9 mouse cellular contexts compared by ENCODE assay signal in the genomic region with DNA sequence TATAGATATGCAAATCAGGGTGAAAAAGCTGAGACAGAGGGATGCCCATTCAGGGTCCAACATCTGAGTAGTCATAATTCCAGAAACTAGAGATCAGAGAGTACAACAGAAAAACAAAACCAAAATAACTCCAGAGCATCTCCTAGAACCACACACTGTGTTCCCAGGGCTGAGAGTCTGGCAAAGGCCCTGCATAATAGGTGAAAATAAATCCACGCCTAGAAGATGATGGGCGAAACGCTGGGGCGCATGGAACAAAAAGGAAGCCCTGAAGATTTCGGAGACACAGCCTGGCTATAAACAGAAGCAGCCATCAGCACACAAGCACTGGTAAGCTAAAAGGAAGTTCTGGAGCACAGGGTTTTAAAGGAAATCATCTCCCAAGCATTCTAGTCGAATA. TPM values are rescaled to one million over a fixed set of nuclear protein-coding genes. Genes with fewer than 3 reads are reported as not detected.
DNase-seq lines count a peak whose midpoint lies in the region; ATAC-seq and TF ChIP-seq lines count a peak whose summit lies in the region.
"Had no signal": no experiment of that assay in that cellular context is flagged by ENCODE, and none has a peak within 500 bp of the region (broad histone marks: within the 10 kb centered on the region; RNA-seq: fewer than 3 reads in every experiment).

No protein-coding gene starts in this region.

- DNase-seq in heart, postnatal 4 days: no peak
- DNase-seq in lung, postnatal 25 days (ENCODE audit: low spot score): no peak
- DNase-seq: cerebellum, adult 8-10 months had no signal

- no peaks in the 10 kb centered on the region for H3K27me3 ChIP-seq in heart, embryonic 11.5 days (ENCODE audit: control insufficient read depth, insufficient read depth, low read length)
- H3K27me3 ChIP-seq in lung, embryonic 15.5 days: no peaks in the 10 kb centered on the region
- no peaks in the 10 kb centered on the region for H3K27me3 ChIP-seq in forebrain, embryonic 16.5 days (replicated peaks; ENCODE audit: control insufficient read depth, insufficient read depth, low read length)

- 0 out of 2 replicates have a peak, but pooled peaks cover 3% of the 10 kb centered on the region for H3K9me3 ChIP-seq in heart, embryonic 11.5 days (replicated peaks; ENCODE audit: control insufficient read depth, low read length)
- H3K9me3 ChIP-seq in lung, embryonic 15.5 days: no peaks in the 10 kb centered on the region
- no peaks in the 10 kb centered on the region for H3K9me3 ChIP-seq in forebrain, embryonic 16.5 days (ENCODE audit: control insufficient read depth, low read length)

- no peak overlapping the region for H3K4me3 ChIP-seq in heart, embryonic 11.5 days (ENCODE audit: low read depth, low read length)
- no peak overlapping the region for H3K4me3 ChIP-seq in lung, embryonic 15.5 days
- no peak overlapping the region for H3K4me3 ChIP-seq in forebrain, embryonic 16.5 days (replicated peaks; ENCODE audit: low read length)
- no peak overlapping the region for H3K4me3 ChIP-seq in olfactory bulb, adult 2 months (ENCODE audit: insufficient read depth, low read depth, low read length)

- WGBS in heart, embryonic 11.5 days (ENCODE audit: insufficient replicate concordance): 77% methylated on average over 6 of the region's 6 CpGs
- WGBS in lung, embryonic 15.5 days: 63% methylated on average over 6 of the region's 6 CpGs
- 68% methylated on average over 6 of the region's 6 CpGs for WGBS in forebrain, embryonic 16.5 days
- 27% methylated on average over 6 of the region's 6 CpGs for WGBS in olfactory bulb, adult 2 months

- 0 out of 2 replicates have a peak overlapping the region, but pooled peaks have one; percentile 46 for H3K27ac ChIP-seq in heart, embryonic 11.5 days (ENCODE audit: low read depth, low read length)
- peak overlapping the region; percentile 76 for H3K27ac ChIP-seq in lung, embryonic 15.5 days
- H3K27ac ChIP-seq in forebrain, embryonic 16.5 days (ENCODE audit: low read length): peak overlapping the region; percentile 31; the same call in 1 of the 2 replicates
- H3K27ac ChIP-seq in olfactory bulb, adult 2 months (ENCODE audit: insufficient read depth, low read depth, low read length): peak overlapping the region; percentile 71; the same call in 1 of the 2 replicates

- TF ChIP-seq POLR2A in olfactory bulb, adult 2 months (IDR thresholded peaks at IDR 0.05; ENCODE audit: insufficient read depth, low read depth, low read length): no peak

- no peaks in the 10 kb centered on the region for H3K36me3 ChIP-seq in heart, embryonic 11.5 days (ENCODE audit: control insufficient read depth, insufficient read depth, low read length)
- H3K36me3 ChIP-seq in lung, embryonic 15.5 days: no peaks in the 10 kb centered on the region
- no peaks in the 10 kb centered on the region for H3K36me3 ChIP-seq in forebrain, embryonic 16.5 days (ENCODE audit: control insufficient read depth, insufficient read depth)

- TF ChIP-seq CTCF in olfactory bulb, adult 2 months (IDR thresholded peaks at IDR 0.05; ENCODE audit: insufficient read depth, low read depth, low read length): no peak

- no peak overlapping the region; the same call in 1 of the 2 replicates for H3K4me2 ChIP-seq in heart, embryonic 11.5 days
- no peak overlapping the region for H3K4me2 ChIP-seq in lung, embryonic 15.5 days
- H3K4me2 ChIP-seq in forebrain, embryonic 16.5 days (ENCODE audit: low read length): no peak overlapping the region

- no peaks in the 10 kb centered on the region; the same call in 1 of the 2 replicates for H3K4me1 ChIP-seq in heart, embryonic 11.5 days (ENCODE audit: control insufficient read depth, insufficient read depth, low read length)
- peaks cover 17% of the 10 kb centered on the region; the same call in 1 of the 2 replicates for H3K4me1 ChIP-seq in lung, embryonic 15.5 days
- H3K4me1 ChIP-seq in forebrain, embryonic 16.5 days (replicated peaks; ENCODE audit: control insufficient read depth, insufficient read depth, low read length): peaks cover 3% of the 10 kb centered on the region; the same call in 1 of the 2 replicates
- peaks cover 10% of the 10 kb centered on the region for H3K4me1 ChIP-seq in olfactory bulb, adult 2 months (ENCODE audit: control insufficient read depth, insufficient read depth, low read length)

- ATAC-seq in heart, embryonic 11.5 days (replicated peaks; ENCODE audit: insufficient number of reproducible peaks, low FRiP score, low TSS enrichment): no peak
- no peak for ATAC-seq in lung, embryonic 15.5 days (ENCODE audit: borderline replicate concordance, extremely low read depth, low FRiP score, low TSS enrichment)
- no peak for ATAC-seq in forebrain, embryonic 16.5 days
- ATAC-seq in inflammation-experienced regulatory T-cells, adult 6 months: no peak
- ATAC-seq in erythroid progenitor cell, adult 5-6 weeks (replicated peaks; ENCODE audit: low FRiP score, poor library complexity, severe bottlenecking): no peak

- no peak overlapping the region for H3K9ac ChIP-seq in heart, embryonic 11.5 days (ENCODE audit: low read depth, low read length)
- no peak overlapping the region for H3K9ac ChIP-seq in lung, embryonic 15.5 days
- no peak overlapping the region for H3K9ac ChIP-seq in forebrain, embryonic 16.5 days (replicated peaks; ENCODE audit: low read depth, low read length)

RNA-seq across cellular contexts. Expression of a gene that starts 26.2 kb away (rescaled TPM):
- 18.9 and 22.6 TPM in 2 replicates for polyA plus RNA-seq in heart, embryonic 11.5 days (2014; fragmentation: Nextera tagmentation; extraction: Ambion mirVana)
- 10 to 100 TPM; 48.6 to 52.2 TPM for total RNA-seq in heart, postnatal 4 days (2021)
- 21.4 and 22.4 TPM in 2 replicates for polyA plus RNA-seq in lung, embryonic 15.5 days (2015; fragmentation: Nextera tagmentation; extraction: Ambion mirVana)
- polyA plus RNA-seq in forebrain, embryonic 16.5 days (2015; fragmentation: Nextera tagmentation; extraction: Ambion mirVana): 10.4 and 13.7 TPM in 2 replicates
- polyA plus RNA-seq in olfactory bulb, adult 2 months (2012; ENCODE audit: insufficient read depth, insufficient read length, low replicate concordance, missing spikeins): not detected in 2 replicates
- polyA plus RNA-seq in inflammation-experienced regulatory T-cells, adult 6 months (2017; shearing (Covaris generic)): under 1 TPM; 0.11 to 0.28 (median 0.23) TPM
- total RNA-seq in erythroid progenitor cell, adult 5-6 weeks (2015; ENCODE audit: low replicate concordance): 2.5 and 2.9 TPM in 2 replicates
- total RNA-seq in erythroid progenitor cell, adult 5-6 weeks (2017; ENCODE audit: low replicate concordance): 0.61 and 1.3 TPM in 2 replicates

RNA-seq across cellular contexts. Expression of a gene that starts 46.9 kb away (rescaled TPM):
- polyA plus RNA-seq in heart, embryonic 11.5 days (2014; fragmentation: Nextera tagmentation; extraction: Ambion mirVana): 14.7 and 18.6 TPM in 2 replicates
- 10 to 100 TPM; 69.8 to 72.3 TPM for total RNA-seq in heart, postnatal 4 days (2021)
- polyA plus RNA-seq in lung, embryonic 15.5 days (2015; fragmentation: Nextera tagmentation; extraction: Ambion mirVana): 23.3 and 26.1 TPM in 2 replicates
- polyA plus RNA-seq in forebrain, embryonic 16.5 days (2015; fragmentation: Nextera tagmentation; extraction: Ambion mirVana): 2.0 and 2.6 TPM in 2 replicates
- not detected in 2 replicates for polyA plus RNA-seq in olfactory bulb, adult 2 months (2012; ENCODE audit: insufficient read depth, insufficient read length, low replicate concordance, missing spikeins)
- polyA plus RNA-seq in inflammation-experienced regulatory T-cells, adult 6 months (2017; shearing (Covaris generic)): 10 to 100 TPM; 55.1 to 93.1 (median 65.4) TPM
- 12.3 and 26.0 TPM in 2 replicates for total RNA-seq in erythroid progenitor cell, adult 5-6 weeks (2015; ENCODE audit: low replicate concordance)
- 2.1 and 5.1 TPM in 2 replicates for total RNA-seq in erythroid progenitor cell, adult 5-6 weeks (2017; ENCODE audit: low replicate concordance)
